Mouse (Mus musculus): ENCODE results near the gene Mettl15. TPM values are rescaled to one million over a fixed set of nuclear protein-coding genes. Genes with fewer than 3 reads are reported as not detected.
"Not testable (repeated sequence)": the region's sequence is repeated elsewhere in the genome, so short reads cannot be mapped to it uniquely, and the experiment has no call there.

The Mettl15 gene
- polyA plus RNA-seq, 1 experiment from 2014 or later, result 13.0 TPM

DNA sequence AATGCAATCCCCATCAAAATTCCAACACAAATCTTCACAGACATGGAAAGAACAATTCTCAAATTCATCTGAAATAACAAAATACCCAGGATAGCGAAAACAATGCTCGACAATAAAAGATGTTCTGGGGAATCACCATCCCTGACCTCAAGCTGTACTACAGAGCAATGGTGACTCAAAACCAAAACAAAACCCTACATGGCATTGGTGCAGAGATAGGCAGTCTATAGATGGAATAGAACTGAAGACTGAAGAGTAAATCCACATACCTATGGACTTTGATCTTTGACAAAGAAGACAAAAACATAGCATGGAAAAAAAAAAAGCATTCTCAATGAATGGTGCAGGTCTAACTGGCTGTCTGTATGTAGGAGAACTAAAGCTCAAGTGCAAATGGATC is 59.1 kb downstream of the Mettl15 start:
- H3K27ac ChIP-seq (ENCODE audit: low read length), result no peak overlapping the region
- no peaks in the 10 kb centered on the region for H3K9me3 ChIP-seq (replicated peaks; ENCODE audit: control insufficient read depth, low read length)
- H3K4me3 ChIP-seq (replicated peaks; ENCODE audit: low read length), result no peak overlapping the region
- ATAC-seq (ENCODE audit: insufficient read depth, low FRiP score), result no peak
- WGBS, result 88% methylated on average over 2 of the region's 2 CpGs
- H3K9ac ChIP-seq (ENCODE audit: low read length), result no peak overlapping the region
- H3K4me1 ChIP-seq (ENCODE audit: control insufficient read depth, insufficient read depth, low read length), result no peaks in the 10 kb centered on the region
- no peak overlapping the region for H3K4me2 ChIP-seq (ENCODE audit: low read depth, low read length)
- H3K27me3 ChIP-seq (ENCODE audit: control insufficient read depth, insufficient read depth, low read length), result no peaks in the 10 kb centered on the region
- no peaks in the 10 kb centered on the region for H3K36me3 ChIP-seq (ENCODE audit: control insufficient read depth, insufficient read depth, low read length)

DNA sequence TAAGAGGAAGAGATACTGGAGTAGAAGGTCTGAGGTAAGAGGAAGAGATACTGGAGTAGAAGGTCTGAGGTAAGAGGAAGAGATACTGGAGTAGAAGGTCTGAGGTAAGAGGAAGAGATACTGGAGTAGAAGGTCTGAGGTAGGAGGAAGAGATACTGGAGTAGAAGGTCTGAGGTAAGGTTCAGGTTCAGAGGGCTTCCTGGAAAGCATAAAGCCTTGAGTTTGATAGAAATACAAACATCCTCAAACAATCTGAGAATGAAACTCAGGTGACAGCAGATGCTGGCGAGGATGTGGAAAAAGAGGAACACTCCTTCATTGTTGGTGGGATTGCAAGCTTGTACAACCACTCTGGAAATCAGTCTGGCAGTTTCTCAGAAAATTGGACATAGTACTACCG is 63.9 kb downstream of the Mettl15 start:
- H3K4me3 ChIP-seq (replicated peaks; ENCODE audit: low read length); H3K36me3 ChIP-seq (ENCODE audit: control insufficient read depth, insufficient read depth, low read length); H3K4me1 ChIP-seq (ENCODE audit: control insufficient read depth, insufficient read depth, low read length); H3K4me2 ChIP-seq (ENCODE audit: low read depth, low read length); ATAC-seq (ENCODE audit: insufficient read depth, low FRiP score); H3K27me3 ChIP-seq (ENCODE audit: control insufficient read depth, insufficient read depth, low read length); H3K9me3 ChIP-seq (replicated peaks; ENCODE audit: control insufficient read depth, low read length); H3K27ac ChIP-seq (ENCODE audit: low read length); H3K9ac ChIP-seq (ENCODE audit: low read length): not testable (repeated sequence)
- WGBS, result 89% methylated on average over 1 of the region's 2 CpGs

DNA sequence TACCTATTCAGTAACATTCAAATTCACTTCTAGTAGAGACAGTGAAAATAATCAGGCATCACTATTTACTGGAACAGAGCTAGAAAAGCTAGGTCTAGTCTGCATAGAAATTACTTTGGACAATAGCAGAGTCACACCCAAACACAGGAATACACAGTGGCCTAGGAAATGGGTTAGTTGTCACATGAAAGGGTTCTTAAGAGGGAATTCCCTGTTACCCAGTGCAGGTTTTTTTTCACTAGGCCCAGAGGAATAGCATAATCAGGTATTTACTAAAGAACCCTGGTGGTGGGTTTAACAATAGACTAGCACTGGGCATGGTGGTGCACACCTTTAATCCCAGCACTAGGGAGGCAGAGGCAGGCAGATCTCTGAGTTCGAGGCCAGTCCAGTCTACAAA is 69.9 kb downstream of the Mettl15 start:
- WGBS, result 90% methylated on average over 1 of the region's 1 CpGs
- not testable (repeated sequence) for H3K4me2 ChIP-seq (ENCODE audit: low read depth, low read length); H3K9ac ChIP-seq (ENCODE audit: low read length); H3K27me3 ChIP-seq (ENCODE audit: control insufficient read depth, insufficient read depth, low read length); H3K9me3 ChIP-seq (replicated peaks; ENCODE audit: control insufficient read depth, low read length); ATAC-seq (ENCODE audit: insufficient read depth, low FRiP score); H3K4me3 ChIP-seq (replicated peaks; ENCODE audit: low read length); H3K4me1 ChIP-seq (ENCODE audit: control insufficient read depth, insufficient read depth, low read length); H3K27ac ChIP-seq (ENCODE audit: low read length); H3K36me3 ChIP-seq (ENCODE audit: control insufficient read depth, insufficient read depth, low read length)

DNA sequence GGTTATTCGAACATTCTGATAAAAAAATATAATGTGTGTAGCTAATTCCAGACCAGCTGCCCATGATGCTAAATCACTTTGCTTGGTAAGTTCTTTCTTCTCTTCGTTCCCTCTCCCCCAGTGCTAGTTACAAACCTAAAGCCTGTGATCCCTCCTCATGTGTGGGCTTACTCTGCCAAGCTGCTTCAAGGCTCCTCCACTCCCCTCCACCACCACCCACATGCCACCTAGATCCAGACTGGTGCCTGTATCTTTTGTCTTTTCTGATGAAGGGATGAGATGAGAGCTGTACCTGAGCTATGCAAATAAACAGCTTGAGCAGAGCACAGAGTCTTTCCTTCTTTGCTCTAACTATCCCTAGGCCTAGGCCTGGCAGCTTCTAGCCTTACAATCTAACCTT is 72.5 kb downstream of the Mettl15 start:
- no peaks in the 10 kb centered on the region for H3K4me1 ChIP-seq (ENCODE audit: control insufficient read depth, insufficient read depth, low read length)
- ATAC-seq (ENCODE audit: insufficient read depth, low FRiP score), result no peak
- no peak overlapping the region for H3K4me3 ChIP-seq (replicated peaks; ENCODE audit: low read length)
- H3K9me3 ChIP-seq (replicated peaks; ENCODE audit: control insufficient read depth, low read length), result no peaks in the 10 kb centered on the region
- no peaks in the 10 kb centered on the region for H3K27me3 ChIP-seq (ENCODE audit: control insufficient read depth, insufficient read depth, low read length)
- no peak overlapping the region for H3K9ac ChIP-seq (ENCODE audit: low read length)
- no peak overlapping the region for H3K27ac ChIP-seq (ENCODE audit: low read length)
- H3K4me2 ChIP-seq (ENCODE audit: low read depth, low read length), result no peak overlapping the region
- WGBS, result 84% methylated on average over 2 of the region's 2 CpGs
- H3K36me3 ChIP-seq (ENCODE audit: control insufficient read depth, insufficient read depth, low read length), result no peaks in the 10 kb centered on the region

DNA sequence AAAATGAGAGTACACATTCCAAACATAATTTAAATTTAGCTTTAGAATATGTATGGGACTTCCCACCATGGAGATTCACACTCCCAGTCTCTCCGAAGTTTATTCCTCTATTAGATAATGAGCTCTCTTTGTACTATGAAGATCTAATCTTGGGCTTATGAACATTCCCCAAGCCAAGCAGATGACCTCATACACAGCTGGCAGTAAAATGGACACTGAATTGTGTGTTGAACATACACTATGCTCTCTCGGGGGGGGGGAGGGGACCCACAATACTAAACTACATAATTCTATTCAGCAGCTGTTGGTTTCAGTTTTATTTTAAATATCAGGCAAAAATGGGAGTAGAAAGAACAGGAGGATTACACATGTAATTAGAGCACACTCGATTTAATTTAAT is 97.6 kb downstream of the Mettl15 start:
- no peaks in the 10 kb centered on the region for H3K4me1 ChIP-seq (ENCODE audit: control insufficient read depth, insufficient read depth, low read length)
- H3K9me3 ChIP-seq (replicated peaks; ENCODE audit: control insufficient read depth, low read length), result no peaks in the 10 kb centered on the region
- ATAC-seq (ENCODE audit: insufficient read depth, low FRiP score), result no peak; the same call in 1 of the 2 replicates
- WGBS, result 65% methylated on average over 3 of the region's 3 CpGs
- H3K27ac ChIP-seq (ENCODE audit: low read length), result no peak overlapping the region
- no peaks in the 10 kb centered on the region for H3K27me3 ChIP-seq (ENCODE audit: control insufficient read depth, insufficient read depth, low read length)
- H3K9ac ChIP-seq (ENCODE audit: low read length), result no peak overlapping the region
- no peaks in the 10 kb centered on the region for H3K36me3 ChIP-seq (ENCODE audit: control insufficient read depth, insufficient read depth, low read length)
- H3K4me2 ChIP-seq (ENCODE audit: low read depth, low read length), result no peak overlapping the region
- no peak overlapping the region for H3K4me3 ChIP-seq (replicated peaks; ENCODE audit: low read length)

DNA sequence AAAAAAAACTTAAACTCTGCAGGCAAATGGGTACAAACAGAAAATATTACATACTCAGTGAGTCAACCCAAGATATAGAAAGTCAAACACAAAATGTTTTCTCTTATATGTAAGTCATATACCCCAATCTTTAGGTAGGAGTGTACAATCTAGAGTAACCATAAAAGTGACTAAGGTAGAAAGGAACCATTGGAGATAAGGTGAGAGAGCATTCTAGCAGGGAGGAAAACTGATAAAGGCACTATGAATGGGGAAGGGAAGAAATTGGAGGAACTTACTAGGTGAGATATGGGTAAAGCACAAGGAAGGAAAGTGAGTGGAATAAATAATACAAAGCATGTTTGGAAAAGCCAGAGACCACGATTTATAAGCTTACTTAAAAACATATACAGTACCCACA is 122.0 kb downstream of the Mettl15 start:
- WGBS, result 59% methylated on average over 1 of the region's 1 CpGs
- H3K9me3 ChIP-seq (replicated peaks; ENCODE audit: control insufficient read depth, low read length), result no peaks in the 10 kb centered on the region
- no peak overlapping the region for H3K9ac ChIP-seq (ENCODE audit: low read length)
- H3K27ac ChIP-seq (ENCODE audit: low read length), result no peak overlapping the region
- H3K36me3 ChIP-seq (ENCODE audit: control insufficient read depth, insufficient read depth, low read length), result no peaks in the 10 kb centered on the region
- H3K4me3 ChIP-seq (replicated peaks; ENCODE audit: low read length), result no peak overlapping the region
- ATAC-seq (ENCODE audit: insufficient read depth, low FRiP score), result no peak
- no peaks in the 10 kb centered on the region for H3K4me1 ChIP-seq (ENCODE audit: control insufficient read depth, insufficient read depth, low read length)
- H3K4me2 ChIP-seq (ENCODE audit: low read depth, low read length), result no peak overlapping the region
- no peaks in the 10 kb centered on the region for H3K27me3 ChIP-seq (ENCODE audit: control insufficient read depth, insufficient read depth, low read length)

DNA sequence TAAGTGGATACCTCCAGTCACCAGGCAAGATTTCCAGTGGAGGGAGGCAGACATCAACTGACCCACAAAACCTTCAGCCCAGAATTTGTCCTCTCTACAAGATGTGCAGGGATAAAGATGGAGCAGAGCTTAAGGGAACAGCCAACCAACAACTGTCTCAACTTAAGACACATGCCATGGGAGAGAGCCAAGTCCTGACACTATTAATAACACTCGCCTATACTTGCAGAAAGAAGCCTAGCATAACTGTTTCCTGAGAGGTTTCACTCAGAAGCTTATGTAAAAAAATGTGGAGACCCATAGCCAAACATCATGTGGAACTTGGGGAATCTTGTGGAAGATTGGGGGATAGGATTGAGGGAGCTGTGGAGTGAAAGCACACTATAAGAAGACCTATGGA is 124.4 kb downstream of the Mettl15 start:
- Histone ChIP-seq H3K27me3 (ENCODE audit: control insufficient read depth, insufficient read depth, low read length) (no peaks in the 10 kb centered on the region), H3K9ac (ENCODE audit: low read length) (no peak overlapping the region), H3K27ac (ENCODE audit: low read length) (no peak overlapping the region), H3K9me3 (replicated peaks; ENCODE audit: control insufficient read depth, low read length) (no peaks in the 10 kb centered on the region), H3K4me2 (ENCODE audit: low read depth, low read length) (no peak overlapping the region), H3K4me1 (ENCODE audit: control insufficient read depth, insufficient read depth, low read length) (no peaks in the 10 kb centered on the region), H3K36me3 (ENCODE audit: control insufficient read depth, insufficient read depth, low read length) (no peaks in the 10 kb centered on the region), H3K4me3 (replicated peaks; ENCODE audit: low read length) (no peak overlapping the region)
- no peak for ATAC-seq (ENCODE audit: insufficient read depth, low FRiP score)
- 63% methylated on average over 1 of the region's 1 CpGs for WGBS

DNA sequence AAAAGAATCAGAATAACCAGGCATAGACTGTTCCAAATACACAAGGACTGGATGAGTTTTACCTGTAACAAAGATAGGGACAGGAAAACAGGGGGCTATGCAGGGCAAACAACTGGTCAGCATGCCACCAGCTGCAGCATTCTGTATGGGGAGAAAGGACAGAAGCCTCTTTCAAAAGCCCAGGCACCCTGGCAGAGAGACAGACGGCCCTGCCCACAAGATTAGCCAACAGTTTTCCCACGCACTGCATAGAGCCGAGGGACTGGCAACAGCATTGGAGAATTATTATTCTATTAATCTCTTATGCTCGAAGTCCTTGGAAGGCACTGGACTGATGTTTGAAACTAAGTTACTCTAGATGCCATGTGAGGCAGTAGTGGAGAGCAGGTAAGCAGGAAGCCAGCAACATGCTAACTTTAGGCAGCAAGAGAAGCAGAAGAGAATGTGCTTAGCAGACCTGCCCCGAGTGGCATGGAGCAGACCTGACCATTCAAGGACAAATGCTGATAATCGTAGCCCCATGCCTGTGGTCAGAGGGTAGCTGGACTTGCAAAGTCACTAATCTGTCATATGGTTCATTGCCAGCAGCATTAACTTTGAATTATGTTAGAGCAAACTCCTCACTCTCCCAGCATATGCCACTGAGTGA is 127.0 kb downstream of the Mettl15 start:
- peak; percentile 25; the same call in 1 of the 2 replicates for ATAC-seq (ENCODE audit: insufficient read depth, low FRiP score)

DNA sequence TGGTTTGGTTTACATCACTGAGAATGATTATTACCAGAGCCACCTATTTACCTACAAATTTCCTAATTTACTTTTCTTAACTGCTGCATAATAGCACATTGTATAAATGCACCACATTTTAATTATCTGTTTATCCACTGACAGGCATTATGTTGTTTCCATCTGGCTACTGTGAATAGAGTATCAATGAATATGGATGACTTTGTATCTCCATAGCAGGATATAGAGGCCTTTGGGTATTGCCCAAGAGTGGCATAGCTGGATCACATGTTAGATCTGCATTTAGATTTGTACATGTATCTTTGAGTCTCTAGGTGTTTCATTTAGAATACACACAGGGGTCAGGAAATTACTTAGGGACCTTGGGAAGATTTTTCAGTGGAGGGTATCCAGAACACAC is 133.3 kb downstream of the Mettl15 start:
- no peak for ATAC-seq (ENCODE audit: insufficient read depth, low FRiP score)
- H3K9me3 ChIP-seq (replicated peaks; ENCODE audit: control insufficient read depth, low read length), result no peaks in the 10 kb centered on the region
- H3K4me3 ChIP-seq (replicated peaks; ENCODE audit: low read length), result no peak overlapping the region
- no peak overlapping the region for H3K4me2 ChIP-seq (ENCODE audit: low read depth, low read length)
- no peaks in the 10 kb centered on the region for H3K27me3 ChIP-seq (ENCODE audit: control insufficient read depth, insufficient read depth, low read length)
- H3K27ac ChIP-seq (ENCODE audit: low read length), result no peak overlapping the region
- no peaks in the 10 kb centered on the region for H3K4me1 ChIP-seq (ENCODE audit: control insufficient read depth, insufficient read depth, low read length)
- H3K36me3 ChIP-seq (ENCODE audit: control insufficient read depth, insufficient read depth, low read length), result no peaks in the 10 kb centered on the region
- H3K9ac ChIP-seq (ENCODE audit: low read length), result no peak overlapping the region

More for the DNA sequence above, 127.0 kb downstream of the Mettl15 start:
- 66% methylated on average over 6 of the region's 6 CpGs for WGBS
- Histone ChIP-seq H3K4me1 (ENCODE audit: control insufficient read depth, insufficient read depth, low read length) (no peaks in the 10 kb centered on the region), H3K4me2 (ENCODE audit: low read depth, low read length) (no peak overlapping the region), H3K27ac (ENCODE audit: low read length) (no peak overlapping the region), H3K27me3 (ENCODE audit: control insufficient read depth, insufficient read depth, low read length) (no peaks in the 10 kb centered on the region), H3K4me3 (replicated peaks; ENCODE audit: low read length) (no peak overlapping the region), H3K9ac (ENCODE audit: low read length) (no peak overlapping the region), H3K36me3 (ENCODE audit: control insufficient read depth, insufficient read depth, low read length) (no peaks in the 10 kb centered on the region), H3K9me3 (replicated peaks; ENCODE audit: control insufficient read depth, low read length) (no peaks in the 10 kb centered on the region)

DNA sequence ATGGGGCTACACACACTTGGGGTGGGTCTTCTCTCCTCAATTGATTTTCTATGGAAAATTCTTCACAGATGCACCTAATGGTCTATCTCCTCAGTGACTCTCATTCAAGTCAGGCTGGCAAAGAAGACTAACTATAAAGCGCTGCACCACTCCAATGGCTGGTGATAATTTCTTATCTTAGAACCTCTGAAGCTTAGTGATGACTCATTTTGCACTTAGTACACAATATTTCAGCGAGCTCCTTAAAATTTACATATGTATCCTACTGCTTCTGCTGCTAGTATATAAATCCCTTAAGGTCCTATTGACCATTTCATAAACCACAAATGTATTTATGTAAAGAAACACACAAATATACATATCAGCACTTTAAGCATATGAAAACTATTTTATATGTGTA is 136.1 kb downstream of the Mettl15 start:
- Histone ChIP-seq H3K4me2 (ENCODE audit: low read depth, low read length) (no peak overlapping the region), H3K36me3 (ENCODE audit: control insufficient read depth, insufficient read depth, low read length) (no peaks in the 10 kb centered on the region), H3K9ac (ENCODE audit: low read length) (no peak overlapping the region), H3K9me3 (replicated peaks; ENCODE audit: control insufficient read depth, low read length) (no peaks in the 10 kb centered on the region), H3K27me3 (ENCODE audit: control insufficient read depth, insufficient read depth, low read length) (no peaks in the 10 kb centered on the region), H3K4me3 (replicated peaks; ENCODE audit: low read length) (no peak overlapping the region), H3K4me1 (ENCODE audit: control insufficient read depth, insufficient read depth, low read length) (no peaks in the 10 kb centered on the region), H3K27ac (ENCODE audit: low read length) (no peak overlapping the region)
- 80% methylated on average over 2 of the region's 2 CpGs for WGBS
- ATAC-seq (ENCODE audit: insufficient read depth, low FRiP score), result no peak
